Mouse (Mus musculus) heart, postnatal 4 days (tissue): ENCODE data around the gene Enpp7. TPM values are rescaled to one million over a fixed set of nuclear protein-coding genes. Genes with fewer than 3 reads are reported as not detected.

Experiments used
- DNase-seq: peaks from one replicate; pipeline ENCODE4 v3.0.0; 2021
- total RNA-seq, 2 experiments: library from RNA; stranded (reverse); gene quantifications; 2 replicates each; pipeline ENCODE4 v1.2.3; 2021

Enpp7 gene
- total RNA-seq, 2 experiments from 2014 or later: not detected

GRCm38 (mm10) chr11:119036447-119036846, 48.5 kb downstream of the Enpp7 start:
- DNase-seq: no peak

GRCm38 (mm10) chr11:119036934-119037779, 49.2 kb downstream of the Enpp7 start:
- DNase-seq: peak; percentile 45

GRCm38 (mm10) chr11:119037780-119038401, 49.9 kb downstream of the Enpp7 start:
- no peak for DNase-seq

GRCm38 (mm10) chr11:119038744-119039484, 50.9 kb downstream of the Enpp7 start:
- no peak for DNase-seq

- no peak for DNase-seq
Measured at GRCm38 (mm10) chr11:119039732-119040512, 51.9 kb downstream of the Enpp7 start.

- DNase-seq: peak; percentile 99
Measured at GRCm38 (mm10) chr11:119040600-119041324, 52.8 kb downstream of the Enpp7 start, which contains the start of gene Cbx8. Gene Cbx8 (minus strand): TSS chr11:119040969.

GRCm38 (mm10) chr11:119041325-119041716, 53.3 kb downstream of the Enpp7 start:
- DNase-seq: no peak

GRCm38 (mm10) chr11:119041750-119042465, 53.9 kb downstream of the Enpp7 start:
- DNase-seq: no peak

Other genes with a start within 250 kb of the Enpp7 start
- gene Rbfox3, start 76.6 kb upstream of the Enpp7 start, total RNA-seq: under 1 TPM; 0.09 to 0.12 TPM
- gene Cbx2, start 34.8 kb downstream of the Enpp7 start, total RNA-seq: 1 to 10 TPM; 7.6 to 7.8 TPM
- gene Cbx8, start 52.8 kb downstream of the Enpp7 start, total RNA-seq: 1 to 10 TPM; 5.6 to 5.7 TPM
- 10 to 100 TPM; 30.5 to 34.9 TPM for gene Cbx4, start 98.0 kb downstream of the Enpp7 start, total RNA-seq
- gene Tbc1d16, start 240.3 kb downstream of the Enpp7 start, total RNA-seq: 10 to 100 TPM; 60.5 to 63.4 TPM
- 1 to 10 TPM in 1 of 2 experiments, under 1 TPM in 1; 0.27 to 1.4 TPM for gene Ccdc40, start 240.4 kb downstream of the Enpp7 start, total RNA-seq